Mouse (Mus musculus) heart, embryonic 10.5 days (tissue): ENCODE data around the gene Fam186b. TPM values are rescaled to one million over a fixed set of nuclear protein-coding genes. Genes with fewer than 3 reads are reported as not detected.
A peak's percentile ranks its signal among the peaks of the same experiment; 100 is the strongest.
"Not testable (repeated sequence)": the region's sequence is repeated elsewhere in the genome, so short reads cannot be mapped to it uniquely, and the experiment has no call there.

Experiments
- DNase-seq: peaks from one replicate; pipeline ENCODE4 v3.0.0-alpha.2; 2017; ENCODE audit warnings: low spot score
- H3K27ac ChIP-seq: fragments of 300-500 bp; sonication (generic); 2 replicates; pipeline ENCODE4 v1.5.1; 2016; ENCODE audit warnings: mild to moderate bottlenecking
- H3K27me3 ChIP-seq: fragments of 300-500 bp; sonication (generic); 2 replicates; pipeline ENCODE4 v1.6.1; 2016; ENCODE audit warnings: mild to moderate bottlenecking; ENCODE audit not compliant: poor library complexity, insufficient read depth, severe bottlenecking
- H3K36me3 ChIP-seq: fragments of 300-500 bp; sonication (generic); 2 replicates; pipeline ENCODE4 v1.6.1; 2016; ENCODE audit warnings: mild to moderate bottlenecking, moderate library complexity
- H3K4me1 ChIP-seq: fragments of 300-500 bp; sonication (generic); 2 replicates; pipeline ENCODE4 v1.6.1; 2016; ENCODE audit warnings: mild to moderate bottlenecking
- H3K4me3 ChIP-seq: fragments of 300-500 bp; sonication (generic); 2 replicates; pipeline ENCODE4 v1.5.1; 2016; ENCODE audit warnings: mild to moderate bottlenecking, moderate library complexity
- H3K9me3 ChIP-seq: fragments of 300-500 bp; sonication (generic); 2 replicates; pipeline ENCODE4 v1.6.1; 2016; ENCODE audit warnings: mild to moderate bottlenecking, moderate library complexity
- WGBS: fragments of 180-500 bp; shearing (Covaris S2); methylation state at CpG from one replicate; pipeline ENCODE4 v1.1.7; 2016; 5-methylcytosine and 5-hydroxymethylcytosine counted together
- polyA plus RNA-seq: library from polyadenylated mRNA; unstranded; fragments of >200 nt; fragmentation: Nextera tagmentation; extraction: Ambion mirVana; gene quantifications from 2 replicates; pipeline ENCODE4 v1.2.1, GENCODE M21; 2016

The Fam186b gene
- polyA plus RNA-seq, 1 experiment from 2014 or later, result 0.19 TPM

DNA sequence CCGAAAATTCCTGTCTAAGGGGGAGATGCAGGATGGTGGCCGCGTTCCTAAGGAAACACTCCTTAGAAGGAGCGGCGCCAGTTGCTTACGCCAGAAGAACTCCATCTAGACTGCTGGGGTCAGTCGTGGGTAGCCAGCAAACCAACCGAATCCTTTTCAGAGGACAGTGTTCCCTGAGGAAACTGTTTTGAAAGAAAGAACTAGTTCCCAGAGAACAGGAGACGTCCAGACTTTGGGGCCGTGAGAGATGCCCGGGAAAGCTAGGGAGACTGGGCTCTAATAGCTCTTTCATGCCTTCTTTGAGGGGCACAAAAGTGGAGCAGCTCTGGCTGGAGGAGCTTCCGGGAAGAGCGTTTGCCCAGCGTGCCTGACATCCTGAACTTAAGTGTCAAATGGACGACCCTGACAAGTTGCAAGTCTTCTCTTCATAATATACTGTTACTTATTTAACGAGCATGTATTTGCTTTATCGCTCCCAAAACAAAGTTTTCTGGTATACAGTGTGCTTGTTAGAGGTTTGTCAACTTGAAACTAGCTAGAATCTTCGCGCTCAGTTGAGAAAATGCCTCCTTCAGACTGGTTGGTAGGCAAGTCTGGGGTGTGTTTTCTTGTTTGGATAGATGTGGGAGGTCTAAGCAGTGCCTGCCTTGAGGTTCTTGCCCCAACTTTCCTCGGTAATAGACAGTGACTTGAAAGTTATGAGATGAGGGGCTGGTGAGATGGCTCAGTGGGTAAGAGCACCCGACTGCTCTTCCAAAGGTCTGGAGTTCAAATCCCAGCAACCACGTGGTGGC, 43.1 kb downstream of the Fam186b start:
- 5% methylated on average over 22 of the region's 22 CpGs for WGBS
- Histone ChIP-seq H3K4me3 (peak overlapping the region; percentile 82), H3K36me3 (peaks cover 24% of the 10 kb centered on the region), H3K9me3 (no peaks in the 10 kb centered on the region), H3K27ac (peak overlapping the region; percentile 97), H3K27me3 (no peaks in the 10 kb centered on the region), H3K4me1 (peaks cover 49% of the 10 kb centered on the region)
- no peak for DNase-seq

GRCm38 (mm10) chr15:99251626-99252380, 43.9 kb downstream of the Fam186b start, which contains the start of gene Mcrs1:
Gene Mcrs1, minus strand, starts transcription at chr15:99251961.
- peaks cover 54% of the 10 kb centered on the region for H3K4me1 ChIP-seq
- DNase-seq, result peak; percentile 99
- under 1% methylated on average over 52 of the region's 52 CpGs for WGBS
- peaks cover 31% of the 10 kb centered on the region for H3K36me3 ChIP-seq
- H3K27me3 ChIP-seq, result no peaks in the 10 kb centered on the region
- H3K4me3 ChIP-seq, result peak within 1 kb of the TSS; percentile 82
- peak within 1 kb of the TSS; percentile 97 for H3K27ac ChIP-seq
- no peaks in the 10 kb centered on the region for H3K9me3 ChIP-seq

GRCm38 (mm10) chr15:99251111-99251510, 44.6 kb downstream of the Fam186b start:
- Histone ChIP-seq H3K4me1 (peaks cover 54% of the 10 kb centered on the region), H3K27ac (peak overlapping the region; percentile 77), H3K36me3 (peaks cover 38% of the 10 kb centered on the region), H3K4me3 (peak overlapping the region; percentile 82)
- WGBS, result 1% methylated on average over 14 of the region's 15 CpGs
- not testable (repeated sequence) for H3K27me3 ChIP-seq, DNase-seq, H3K9me3 ChIP-seq

DNA sequence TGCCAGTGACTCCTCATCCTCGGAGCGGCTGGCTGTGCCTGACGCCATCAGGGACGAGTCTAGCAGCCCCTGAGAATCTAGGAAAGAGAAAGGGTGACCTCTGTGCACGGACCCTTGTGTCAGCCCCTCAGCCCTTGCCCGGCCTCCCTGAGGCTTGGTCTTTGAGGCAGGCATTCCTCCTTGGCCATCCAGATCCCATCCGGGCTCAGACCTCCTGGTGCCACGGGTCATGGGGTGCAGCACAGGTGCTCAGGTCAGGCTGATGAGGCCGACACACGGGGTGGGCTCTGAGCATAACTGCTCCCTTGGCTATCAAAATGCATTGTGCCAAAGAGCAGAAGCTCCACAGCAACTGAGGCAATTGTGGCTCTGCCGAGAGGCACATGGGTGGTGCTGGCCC, 45.8 kb downstream of the Fam186b start:
- no peaks in the 10 kb centered on the region for H3K9me3 ChIP-seq
- WGBS, result 88% methylated on average over 11 of the region's 11 CpGs
- no peak for DNase-seq
- peak overlapping the region; percentile 37 for H3K4me3 ChIP-seq
- no peaks in the 10 kb centered on the region for H3K27me3 ChIP-seq
- H3K27ac ChIP-seq, result peak overlapping the region; percentile 87
- H3K36me3 ChIP-seq, result peaks cover 49% of the 10 kb centered on the region
- peaks cover 53% of the 10 kb centered on the region for H3K4me1 ChIP-seq

GRCm38 (mm10) chr15:99248972-99249371, 46.7 kb downstream of the Fam186b start:
- WGBS, result 35% methylated on average over 9 of the region's 9 CpGs
- Histone ChIP-seq H3K4me1 (peaks cover 44% of the 10 kb centered on the region), H3K4me3 (peak overlapping the region; percentile 37), H3K27me3 (no peaks in the 10 kb centered on the region), H3K27ac (peak overlapping the region; percentile 87), H3K36me3 (peaks cover 58% of the 10 kb centered on the region), H3K9me3 (no peaks in the 10 kb centered on the region)
- DNase-seq, result peak; percentile 91

GRCm38 (mm10) chr15:99246736-99247135, 49.0 kb downstream of the Fam186b start:
- not testable (repeated sequence) for H3K9me3 ChIP-seq, H3K27me3 ChIP-seq, DNase-seq, H3K4me3 ChIP-seq, H3K27ac ChIP-seq
- Histone ChIP-seq H3K36me3 (peaks cover 81% of the 10 kb centered on the region), H3K4me1 (peaks cover 45% of the 10 kb centered on the region)
- WGBS, result 89% methylated on average over 6 of the region's 6 CpGs

DNA sequence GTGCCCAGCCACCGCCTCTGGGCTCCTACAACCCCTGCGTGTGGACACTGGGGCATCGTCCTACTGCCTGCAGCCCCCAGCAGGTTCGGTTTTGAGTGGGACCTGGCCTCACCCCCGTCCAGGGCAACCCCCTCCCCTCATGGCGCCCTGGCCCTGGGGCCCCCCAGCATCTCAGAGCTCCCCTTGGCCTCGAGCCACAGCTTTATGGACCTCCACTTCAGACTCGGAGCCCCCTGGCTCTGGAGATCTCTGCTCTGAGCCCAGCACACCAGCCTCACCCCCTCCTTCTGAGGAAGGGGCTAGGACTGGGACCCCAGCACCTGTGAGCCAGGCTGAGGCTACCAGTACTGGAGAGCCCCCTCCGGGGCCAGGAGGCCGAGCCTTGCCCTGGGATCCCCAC, 53.6 kb downstream of the Fam186b start:
- no peak for DNase-seq
- Histone ChIP-seq H3K27me3 (no peaks in the 10 kb centered on the region), H3K9me3 (no peaks in the 10 kb centered on the region), H3K27ac (0 out of 2 replicates have a peak overlapping the region, but pooled peaks have one; percentile 42), H3K4me1 (peaks cover 24% of the 10 kb centered on the region), H3K4me3 (no peak overlapping the region), H3K36me3 (peaks cover 69% of the 10 kb centered on the region)
- WGBS, result 91% methylated on average over 10 of the region's 10 CpGs

GRCm38 (mm10) chr15:99241249-99241648, 54.4 kb downstream of the Fam186b start:
- no peak for DNase-seq
- Histone ChIP-seq H3K27ac (no peak overlapping the region), H3K27me3 (0 out of 2 replicates have a peak, but pooled peaks cover 1% of the 10 kb centered on the region), H3K36me3 (peaks cover 61% of the 10 kb centered on the region), H3K4me1 (peaks cover 24% of the 10 kb centered on the region), H3K4me3 (no peak overlapping the region), H3K9me3 (no peaks in the 10 kb centered on the region)
- 71% methylated on average over 4 of the region's 4 CpGs for WGBS

DNA sequence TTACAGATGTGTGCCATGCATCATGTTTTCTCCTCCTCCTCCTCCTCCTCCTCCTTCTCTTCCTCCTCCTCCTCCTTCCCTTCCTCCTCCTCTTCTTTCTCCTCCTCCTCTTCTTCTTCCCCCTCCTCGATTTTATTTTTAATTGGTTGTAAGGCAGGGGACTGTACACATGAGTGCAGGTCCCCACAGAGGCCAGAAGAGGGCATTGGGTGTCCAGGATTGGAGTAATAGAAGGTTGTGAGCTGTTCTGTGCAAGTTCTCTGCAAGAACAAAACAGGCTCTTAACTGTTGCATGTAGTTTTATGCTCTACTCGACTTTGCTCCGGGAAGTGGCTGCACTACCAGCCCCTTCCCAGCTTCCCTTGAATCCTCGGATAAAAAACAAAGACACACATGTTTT, 55.6 kb downstream of the Fam186b start:
- Histone ChIP-seq H3K9me3 (no peaks in the 10 kb centered on the region), H3K4me3 (no peak overlapping the region), H3K27ac (no peak overlapping the region), H3K36me3 (peaks cover 51% of the 10 kb centered on the region), H3K4me1 (peaks cover 24% of the 10 kb centered on the region), H3K27me3 (0 out of 2 replicates have a peak, but pooled peaks cover 5% of the 10 kb centered on the region)
- WGBS, result 77% methylated on average over 4 of the region's 4 CpGs
- no peak for DNase-seq

DNA sequence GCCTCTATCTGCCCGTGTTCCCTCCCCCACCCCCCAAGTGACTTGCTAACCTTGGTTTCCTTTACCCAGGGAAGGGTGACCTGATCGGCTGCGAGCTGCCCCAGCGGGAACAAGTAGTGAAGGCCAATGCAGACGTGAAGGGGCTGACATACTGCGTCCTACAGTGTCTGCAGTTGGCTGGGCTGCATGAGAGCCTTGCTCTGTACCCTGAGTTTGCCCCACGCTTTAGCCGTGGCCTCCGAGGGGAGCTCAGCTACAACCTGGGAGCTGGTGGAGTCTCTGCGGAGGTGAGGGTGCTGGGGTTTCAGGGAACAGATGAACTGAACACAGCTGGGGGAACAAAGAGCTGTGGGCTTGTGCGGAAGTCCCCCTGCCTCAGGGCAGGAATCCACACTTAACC, 57.7 kb downstream of the Fam186b start:
- WGBS, result 55% methylated on average over 11 of the region's 11 CpGs

DNA sequence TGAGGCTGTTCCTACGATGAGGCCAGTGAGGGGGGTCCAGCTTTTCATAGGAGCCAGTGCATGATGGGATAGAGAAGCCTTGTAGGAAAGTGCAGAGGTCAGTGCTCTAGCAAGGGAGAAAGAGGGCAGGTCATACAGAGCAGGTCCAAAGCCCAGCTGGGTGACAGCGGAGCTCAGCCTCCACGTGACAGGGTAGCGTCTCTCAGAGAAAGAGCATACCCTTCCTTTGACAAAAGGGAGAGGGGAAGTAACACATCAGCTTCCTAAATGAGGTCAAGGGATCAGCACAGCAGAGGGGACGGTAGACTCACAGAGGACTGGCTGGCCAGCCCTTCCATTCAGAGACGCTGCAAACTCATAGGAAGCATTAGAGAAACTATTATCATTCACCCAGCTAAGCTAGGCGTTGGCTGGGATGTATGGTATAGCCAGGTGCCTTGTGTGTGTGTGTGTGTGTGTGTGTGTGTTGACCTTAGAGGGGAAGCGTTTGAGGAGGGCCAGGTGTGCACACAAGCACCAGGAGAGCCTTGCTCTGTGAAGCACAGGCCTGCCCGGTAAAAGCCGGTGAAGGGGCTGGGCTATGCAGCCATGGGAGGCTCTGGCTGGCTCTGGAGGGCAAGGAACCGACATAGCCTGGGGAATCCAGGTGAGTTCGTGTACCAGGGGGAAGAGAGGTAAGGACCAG, 61.2 kb downstream of the Fam186b start:
- 64% methylated on average over 12 of the region's 12 CpGs for WGBS
- no peaks in the 10 kb centered on the region for H3K9me3 ChIP-seq
- DNase-seq, result no peak
- H3K27ac ChIP-seq, result no peak overlapping the region
- peaks cover 31% of the 10 kb centered on the region for H3K4me1 ChIP-seq
- H3K27me3 ChIP-seq, result peaks cover 59% of the 10 kb centered on the region
- no peaks in the 10 kb centered on the region for H3K36me3 ChIP-seq
- H3K4me3 ChIP-seq, result no peak overlapping the region

More for the DNA sequence above, 57.7 kb downstream of the Fam186b start:
- Histone ChIP-seq H3K36me3 (peaks cover 30% of the 10 kb centered on the region), H3K27me3 (peaks cover 24% of the 10 kb centered on the region), H3K4me3 (no peak overlapping the region), H3K9me3 (no peaks in the 10 kb centered on the region), H3K27ac (peak overlapping the region; percentile 42; the same call in 1 of the 2 replicates), H3K4me1 (peaks cover 38% of the 10 kb centered on the region)
- DNase-seq, result no peak

DNA sequence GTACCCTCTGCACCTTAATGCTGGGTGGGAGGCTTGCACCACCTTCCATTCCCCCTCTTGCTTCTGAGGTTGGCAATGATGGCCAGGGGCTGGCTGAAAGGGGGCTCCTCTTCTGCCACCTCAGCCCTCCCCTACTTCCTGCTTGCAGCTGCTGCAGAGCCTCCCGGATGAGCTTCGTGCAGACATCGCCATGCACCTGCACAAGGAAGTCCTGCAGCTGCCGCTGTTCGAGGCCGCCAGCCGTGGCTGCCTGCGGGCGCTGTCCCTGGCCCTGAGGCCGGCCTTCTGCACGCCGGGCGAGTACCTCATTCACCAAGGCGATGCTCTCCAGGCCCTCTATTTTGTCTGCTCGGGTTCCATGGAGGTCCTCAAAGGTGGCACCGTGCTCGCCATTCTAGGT, 62.0 kb downstream of the Fam186b start:
- Histone ChIP-seq H3K4me3 (no peak overlapping the region), H3K27me3 (peaks cover 66% of the 10 kb centered on the region), H3K27ac (no peak overlapping the region), H3K36me3 (no peaks in the 10 kb centered on the region), H3K9me3 (no peaks in the 10 kb centered on the region), H3K4me1 (peaks cover 33% of the 10 kb centered on the region)
- DNase-seq, result no peak
- WGBS, result 61% methylated on average over 17 of the region's 17 CpGs
